Mouse (Mus musculus): ENCODE results near the gene Kcna4. TPM values are rescaled to one million over a fixed set of nuclear protein-coding genes. Genes with fewer than 3 reads are reported as not detected.

Kcna4 gene
- polyA plus RNA-seq, 1 experiment from 2014 or later: 1.3 TPM

- H3K9ac ChIP-seq: no peak overlapping the region
- 85% methylated on average over 3 of the region's 3 CpGs for WGBS
- no peak overlapping the region for H3K4me2 ChIP-seq (replicated peaks)
Observed at GRCm38 (mm10) chr2:107324090-107324489, 33.7 kb downstream of the Kcna4 start.

DNA sequence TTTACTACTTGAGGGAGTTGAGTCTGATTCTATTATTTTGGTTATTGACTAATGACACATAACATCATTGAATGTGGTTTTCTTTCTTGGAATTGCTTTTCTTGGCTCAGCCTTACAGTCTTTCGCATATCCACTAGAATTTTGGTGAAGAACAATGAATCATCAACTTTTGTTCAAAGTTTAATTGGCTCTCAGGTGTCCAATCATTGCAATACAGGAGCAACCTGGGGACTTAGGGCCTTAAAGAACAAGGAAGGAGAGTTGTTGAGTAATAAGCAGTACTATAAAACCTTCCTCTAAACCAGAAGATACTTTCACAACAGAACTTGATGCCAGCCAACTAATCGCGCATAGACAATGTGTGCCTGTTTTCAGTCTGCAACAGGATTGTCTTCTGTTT, 36.8 kb downstream of the Kcna4 start:
- no peak for ATAC-seq (ENCODE audit: insufficient number of reproducible peaks, low FRiP score, low TSS enrichment, low read depth)
- no peaks in the 10 kb centered on the region for H3K4me1 ChIP-seq
- no peak overlapping the region for H3K9ac ChIP-seq
- H3K27me3 ChIP-seq: no peaks in the 10 kb centered on the region
- H3K27ac ChIP-seq (replicated peaks): no peak overlapping the region
- H3K36me3 ChIP-seq: no peaks in the 10 kb centered on the region
- no peak overlapping the region for H3K4me3 ChIP-seq (replicated peaks)
- no peak overlapping the region for H3K4me2 ChIP-seq (replicated peaks)
- WGBS: 92% methylated on average over 3 of the region's 3 CpGs
- H3K9me3 ChIP-seq (replicated peaks): no peaks in the 10 kb centered on the region

More at GRCm38 (mm10) chr2:107324090-107324489, 33.7 kb downstream of the Kcna4 start:
- Histone ChIP-seq H3K27ac (replicated peaks) (no peak overlapping the region), H3K4me1 (no peaks in the 10 kb centered on the region), H3K27me3 (no peaks in the 10 kb centered on the region), H3K36me3 (no peaks in the 10 kb centered on the region), H3K4me3 (replicated peaks) (no peak overlapping the region), H3K9me3 (replicated peaks) (no peaks in the 10 kb centered on the region)
- no peak for ATAC-seq (ENCODE audit: insufficient number of reproducible peaks, low FRiP score, low TSS enrichment, low read depth)

DNA sequence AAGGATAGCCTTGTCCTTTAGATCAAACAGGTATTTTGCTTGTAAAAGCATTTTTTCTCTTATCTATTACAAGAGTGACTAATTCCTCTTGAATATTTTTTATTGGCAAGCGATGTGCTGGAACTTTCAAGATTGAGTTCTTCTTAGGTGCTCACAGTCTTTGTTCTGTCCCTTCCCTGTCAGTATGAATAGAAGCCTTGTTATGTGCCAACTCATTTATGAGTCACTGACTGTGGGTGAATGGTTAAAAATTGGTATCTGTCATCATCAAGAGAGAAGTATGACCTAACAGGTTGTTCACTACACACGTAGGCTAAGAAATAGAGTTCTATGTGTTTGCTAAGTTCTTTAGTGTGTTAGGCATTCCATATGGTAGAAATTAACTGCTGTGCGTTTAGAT, 50.9 kb downstream of the Kcna4 start:
- Histone ChIP-seq H3K4me3 (replicated peaks) (no peak overlapping the region), H3K9me3 (replicated peaks) (no peaks in the 10 kb centered on the region), H3K36me3 (no peaks in the 10 kb centered on the region), H3K4me2 (replicated peaks) (no peak overlapping the region), H3K4me1 (no peaks in the 10 kb centered on the region), H3K9ac (no peak overlapping the region), H3K27ac (replicated peaks) (no peak overlapping the region), H3K27me3 (no peaks in the 10 kb centered on the region)
- no peak for ATAC-seq (ENCODE audit: insufficient number of reproducible peaks, low FRiP score, low TSS enrichment, low read depth)
- 69% methylated on average over 3 of the region's 3 CpGs for WGBS

DNA sequence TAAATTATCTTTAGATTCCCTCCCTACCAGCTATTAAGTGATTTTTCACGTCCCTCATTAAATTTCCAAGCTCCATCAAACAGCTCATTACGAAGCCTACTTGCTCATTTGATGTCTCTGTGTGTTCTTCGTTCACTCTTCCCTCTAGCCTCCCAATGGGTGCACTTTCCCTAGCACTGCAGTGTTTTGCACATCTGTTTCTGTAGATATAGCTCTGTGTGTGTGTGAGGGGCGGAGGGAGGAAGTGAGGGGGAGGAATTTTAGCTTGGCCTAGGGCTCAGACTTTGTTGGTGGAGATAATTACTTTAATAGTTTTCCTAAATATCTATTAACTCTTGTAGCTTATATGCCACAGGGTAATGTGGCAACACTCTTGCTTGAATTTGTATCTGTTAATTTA, 54.4 kb downstream of the Kcna4 start:
- H3K4me3 ChIP-seq (replicated peaks): no peak overlapping the region
- 36% methylated on average over 4 of the region's 4 CpGs for WGBS
- H3K4me1 ChIP-seq: no peaks in the 10 kb centered on the region
- no peaks in the 10 kb centered on the region for H3K36me3 ChIP-seq
- H3K27ac ChIP-seq (replicated peaks): no peak overlapping the region
- H3K9me3 ChIP-seq (replicated peaks): no peaks in the 10 kb centered on the region
- H3K9ac ChIP-seq: no peak overlapping the region
- no peaks in the 10 kb centered on the region for H3K27me3 ChIP-seq
- H3K4me2 ChIP-seq (replicated peaks): no peak overlapping the region
- ATAC-seq (ENCODE audit: insufficient number of reproducible peaks, low FRiP score, low TSS enrichment, low read depth): no peak

- no peak overlapping the region for H3K4me2 ChIP-seq (replicated peaks)
- no peak overlapping the region for H3K9ac ChIP-seq
- no peaks in the 10 kb centered on the region for H3K9me3 ChIP-seq (replicated peaks)
- no peak overlapping the region for H3K4me3 ChIP-seq (replicated peaks)
- H3K36me3 ChIP-seq: no peaks in the 10 kb centered on the region
- H3K4me1 ChIP-seq: no peaks in the 10 kb centered on the region
- H3K27ac ChIP-seq (replicated peaks): no peak overlapping the region
- no peak for ATAC-seq (ENCODE audit: insufficient number of reproducible peaks, low FRiP score, low TSS enrichment, low read depth)
- WGBS: 40% methylated on average over 4 of the region's 4 CpGs
- H3K27me3 ChIP-seq: no peaks in the 10 kb centered on the region
Observed at GRCm38 (mm10) chr2:107345299-107345698, 54.9 kb downstream of the Kcna4 start.

Other genes starting within 250 kb of the Kcna4 start
- gene Fshb, start 231.0 kb upstream of the Kcna4 start, polyA plus RNA-seq (2015; fragmentation: Nextera tagmentation; extraction: Ambion mirVana): not detected in 2 replicates